Mouse (Mus musculus) splenic B cell, adult 2 months (primary cell): ENCODE measurements around the gene Dscam.

Experiments used
- DNase-seq: peaks from one replicate; pipeline ENCODE4 v3.0.0-alpha.2; 2011; ENCODE audit warnings: low read depth, low spot score
- H3K27me3 ChIP-seq: 2 replicates; pipeline ENCODE4 v1.6.1; 2012; ENCODE audit warnings: mild to moderate bottlenecking, low read length, moderate library complexity, mixed read lengths; ENCODE audit not compliant: control insufficient read depth, poor library complexity, insufficient read depth, severe bottlenecking
- H3K36me3 ChIP-seq: 2 replicates; pipeline ENCODE4 v1.6.1; 2012; ENCODE audit warnings: mild to moderate bottlenecking, low read length, moderate library complexity, mixed read lengths; ENCODE audit not compliant: control insufficient read depth, poor library complexity, insufficient read depth, severe bottlenecking

Dscam gene

GRCm38 (mm10) chr16:97075920-97076572, 94.5 kb downstream of the Dscam start:
- H3K27me3 ChIP-seq = no peaks in the 10 kb centered on the region
- H3K36me3 ChIP-seq = no peaks in the 10 kb centered on the region
- no peak for DNase-seq

- no peak for DNase-seq
- H3K27me3 ChIP-seq = no peaks in the 10 kb centered on the region
- no peaks in the 10 kb centered on the region for H3K36me3 ChIP-seq
Observed at GRCm38 (mm10) chr16:97075137-97075902, 95.2 kb downstream of the Dscam start.

GRCm38 (mm10) chr16:97073847-97074246, 96.7 kb downstream of the Dscam start:
- no peaks in the 10 kb centered on the region for H3K27me3 ChIP-seq
- H3K36me3 ChIP-seq = no peaks in the 10 kb centered on the region
- DNase-seq = no peak

- no peaks in the 10 kb centered on the region for H3K36me3 ChIP-seq
- DNase-seq = no peak
- no peaks in the 10 kb centered on the region for H3K27me3 ChIP-seq
Observed at GRCm38 (mm10) chr16:97072624-97073023, 97.9 kb downstream of the Dscam start.

- H3K36me3 ChIP-seq = no peaks in the 10 kb centered on the region
- no peaks in the 10 kb centered on the region for H3K27me3 ChIP-seq
- DNase-seq = no peak
Observed at GRCm38 (mm10) chr16:97066856-97067255, 103.7 kb downstream of the Dscam start.

- no peaks in the 10 kb centered on the region for H3K36me3 ChIP-seq
- no peaks in the 10 kb centered on the region for H3K27me3 ChIP-seq
- DNase-seq = no peak
Observed at GRCm38 (mm10) chr16:97062207-97062606, 108.3 kb downstream of the Dscam start.

- no peaks in the 10 kb centered on the region for H3K27me3 ChIP-seq
- no peaks in the 10 kb centered on the region for H3K36me3 ChIP-seq
- no peak for DNase-seq
Observed at GRCm38 (mm10) chr16:97061390-97061789, 109.2 kb downstream of the Dscam start.

GRCm38 (mm10) chr16:97060736-97061135, 109.8 kb downstream of the Dscam start:
- no peaks in the 10 kb centered on the region for H3K36me3 ChIP-seq
- no peak for DNase-seq

GRCm38 (mm10) chr16:97060276-97060675, 110.3 kb downstream of the Dscam start:
- Histone ChIP-seq H3K27me3 (no peaks in the 10 kb centered on the region), H3K36me3 (no peaks in the 10 kb centered on the region)
- DNase-seq = no peak

More at GRCm38 (mm10) chr16:97060736-97061135, 109.8 kb downstream of the Dscam start:
- H3K27me3 ChIP-seq = no peaks in the 10 kb centered on the region

- Histone ChIP-seq H3K27me3 (no peaks in the 10 kb centered on the region), H3K36me3 (no peaks in the 10 kb centered on the region)
- DNase-seq = no peak
Observed at GRCm38 (mm10) chr16:97035271-97035670, 135.3 kb downstream of the Dscam start.

- Histone ChIP-seq H3K27me3 (no peaks in the 10 kb centered on the region), H3K36me3 (no peaks in the 10 kb centered on the region)
- DNase-seq = no peak
Observed at GRCm38 (mm10) chr16:97033540-97034058, 137.0 kb downstream of the Dscam start.

- no peak for DNase-seq
- Histone ChIP-seq H3K27me3 (no peaks in the 10 kb centered on the region), H3K36me3 (no peaks in the 10 kb centered on the region)
Observed at GRCm38 (mm10) chr16:97027701-97028100, 142.9 kb downstream of the Dscam start.

- no peak for DNase-seq
- no peaks in the 10 kb centered on the region for H3K36me3 ChIP-seq
- no peaks in the 10 kb centered on the region for H3K27me3 ChIP-seq
Observed at GRCm38 (mm10) chr16:97026803-97027202, 143.7 kb downstream of the Dscam start.

- no peak for DNase-seq
- H3K27me3 ChIP-seq = no peaks in the 10 kb centered on the region
- no peaks in the 10 kb centered on the region for H3K36me3 ChIP-seq
Observed at GRCm38 (mm10) chr16:97024406-97024805, 146.1 kb downstream of the Dscam start.

GRCm38 (mm10) chr16:97021496-97021895, 149.1 kb downstream of the Dscam start:
- DNase-seq = no peak
- H3K27me3 ChIP-seq = no peaks in the 10 kb centered on the region
- H3K36me3 ChIP-seq = no peaks in the 10 kb centered on the region
